Mouse (Mus musculus) bone marrow, adult 2 months (tissue): ENCODE data around the gene Krtap29-1. TPM values are rescaled to one million over a fixed set of nuclear protein-coding genes. Genes with fewer than 3 reads are reported as not detected.

ENCODE experiments used
- H3K27ac ChIP-seq: fragments of 200-500 bp; 2 replicates; pipeline ENCODE4 v1.5.1; 2012; ENCODE audit warnings: low read depth, mild to moderate bottlenecking, control low read depth, inconsistent platforms, low read length; ENCODE audit not compliant: control insufficient read depth, poor library complexity, insufficient read depth
- H3K4me1 ChIP-seq: fragments of 200-500 bp; 2 replicates; pipeline ENCODE4 v1.6.1; 2011; ENCODE audit warnings: low read length; ENCODE audit not compliant: control insufficient read depth, insufficient read depth
- H3K4me3 ChIP-seq: fragments of 200-500 bp; replicated peaks from 2 replicates; pipeline ENCODE3; 2011; ENCODE audit warnings: mild to moderate bottlenecking, low read depth, low read length, control low read depth; ENCODE audit not compliant: control insufficient read depth
- CTCF ChIP-seq: fragments of 200-500 bp; IDR thresholded peaks from 2 replicates; pipeline ENCODE4 v1.5.1; 2011; ENCODE audit warnings: low read length, control low read depth; ENCODE audit not compliant: control insufficient read depth, insufficient read depth
- POLR2A ChIP-seq: fragments of 200-500 bp; IDR thresholded peaks from 2 replicates; pipeline ENCODE4 v1.6.1; 2011; ENCODE audit warnings: low read depth, mild to moderate bottlenecking, control low read depth, low read length, borderline replicate concordance; ENCODE audit not compliant: control insufficient read depth
- WGBS: fragments of 180-500 bp; shearing (Covaris S2); methylation state at CpG from one replicate; pipeline ENCODE4 v1.1.7; 2018; 5-methylcytosine and 5-hydroxymethylcytosine counted together
- polyA plus RNA-seq: library from polyadenylated mRNA; stranded (reverse); fragments of >200 nt; gene quantifications from 2 replicates; pipeline ENCODE4 v1.2.4, GENCODE M21; 2011; ENCODE audit warnings: low replicate concordance; ENCODE audit not compliant: missing spikeins, insufficient read depth, insufficient read length

The Krtap29-1 gene
- polyA plus RNA-seq, 1 experiment = not detected

GRCm38 (mm10) chr11:100004846-100005245 is 26.0 kb upstream of the Krtap29-1 start:
- no peak overlapping the region for H3K27ac ChIP-seq
- peak; percentile 34; the same call in 1 of the 2 replicates for TF ChIP-seq CTCF
- TF ChIP-seq POLR2A = no peak
- WGBS = 23% methylated on average over 6 of the region's 6 CpGs
- no peak overlapping the region for H3K4me3 ChIP-seq
- H3K4me1 ChIP-seq = no peaks in the 10 kb centered on the region

- 84% methylated on average over 7 of the region's 7 CpGs for WGBS
- Histone ChIP-seq H3K27ac (no peak overlapping the region), H3K4me1 (no peaks in the 10 kb centered on the region), H3K4me3 (no peak overlapping the region)
- no peak for TF ChIP-seq POLR2A
- TF ChIP-seq CTCF = no peak
Measured at GRCm38 (mm10) chr11:99999091-99999490, 20.2 kb upstream of the Krtap29-1 start.

GRCm38 (mm10) chr11:99994384-99994661 is 15.5 kb upstream of the Krtap29-1 start:
- TF ChIP-seq CTCF = no peak
- no peak for TF ChIP-seq POLR2A
- H3K4me3 ChIP-seq = no peak overlapping the region
- no peak overlapping the region for H3K27ac ChIP-seq
- WGBS = 55% methylated on average over 4 of the region's 4 CpGs
- H3K4me1 ChIP-seq = no peaks in the 10 kb centered on the region; the same call in 1 of the 2 replicates

GRCm38 (mm10) chr11:99993620-99994383 is 14.9 kb upstream of the Krtap29-1 start, which contains the start of gene Krtap17-1:
Gene Krtap17-1 (minus strand): TSS chr11:99993994.
- no peak within 1 kb of the TSS for H3K27ac ChIP-seq
- TF ChIP-seq CTCF (no peak), POLR2A (no peak)
- WGBS = 36% methylated on average over 26 of the region's 26 CpGs
- no peaks in the 10 kb centered on the region; the same call in 1 of the 2 replicates for H3K4me1 ChIP-seq
- H3K4me3 ChIP-seq = no peak within 1 kb of the TSS

DNA sequence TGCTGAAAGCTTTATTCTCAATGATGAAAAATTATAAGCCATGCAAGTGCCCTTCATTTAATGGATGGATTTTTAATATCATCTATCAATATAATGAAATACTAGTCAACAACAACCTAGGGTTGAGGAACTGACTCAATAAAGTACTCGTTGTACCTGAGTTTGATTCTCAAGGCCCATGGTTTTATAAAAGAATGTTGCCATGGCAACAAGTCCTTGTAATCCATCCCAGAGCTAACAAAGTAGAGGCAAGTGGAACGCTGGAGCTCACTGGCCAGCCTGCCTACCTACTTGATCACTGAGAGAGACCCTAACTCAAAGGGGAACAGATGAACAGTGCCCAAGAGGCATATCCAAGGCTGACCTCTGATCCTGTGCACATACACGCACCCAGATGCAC is 11.7 kb upstream of the Krtap29-1 start:
- 77% methylated on average over 3 of the region's 3 CpGs for WGBS

DNA sequence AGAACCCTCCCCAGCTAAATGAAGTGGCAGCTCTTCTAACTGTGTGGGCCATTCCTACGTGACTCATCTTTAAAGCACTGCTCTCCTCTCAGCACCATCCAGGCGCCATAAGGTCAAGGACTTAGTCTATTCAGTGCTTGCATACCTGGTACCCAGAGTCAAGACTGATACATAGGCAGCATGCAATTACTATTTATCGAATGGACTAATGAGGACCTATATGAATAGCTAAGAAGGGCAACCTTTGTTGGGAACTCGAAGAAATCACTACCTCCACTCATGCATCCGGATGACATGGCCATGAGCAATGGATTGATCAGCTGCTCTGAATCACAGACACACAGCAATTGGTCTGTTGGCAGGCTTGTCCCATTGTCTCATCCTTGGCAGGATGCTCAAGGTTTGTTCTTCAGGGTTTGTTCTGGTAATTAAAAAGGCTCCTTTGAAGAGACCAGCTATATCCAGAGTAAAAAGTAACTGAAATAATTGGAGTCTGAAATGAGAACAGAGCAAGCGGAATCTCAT is 11.1 kb upstream of the Krtap29-1 start:
- no peak overlapping the region for H3K27ac ChIP-seq
- H3K4me3 ChIP-seq = no peak overlapping the region
- WGBS = 72% methylated on average over 6 of the region's 6 CpGs
- TF ChIP-seq CTCF (no peak), POLR2A (no peak)
- no peaks in the 10 kb centered on the region; the same call in 1 of the 2 replicates for H3K4me1 ChIP-seq

More for the DNA sequence above, 11.7 kb upstream of the Krtap29-1 start:
- no peak overlapping the region for H3K27ac ChIP-seq
- no peak overlapping the region for H3K4me3 ChIP-seq
- no peaks in the 10 kb centered on the region; the same call in 1 of the 2 replicates for H3K4me1 ChIP-seq
- TF ChIP-seq CTCF = no peak
- no peak for TF ChIP-seq POLR2A

DNA sequence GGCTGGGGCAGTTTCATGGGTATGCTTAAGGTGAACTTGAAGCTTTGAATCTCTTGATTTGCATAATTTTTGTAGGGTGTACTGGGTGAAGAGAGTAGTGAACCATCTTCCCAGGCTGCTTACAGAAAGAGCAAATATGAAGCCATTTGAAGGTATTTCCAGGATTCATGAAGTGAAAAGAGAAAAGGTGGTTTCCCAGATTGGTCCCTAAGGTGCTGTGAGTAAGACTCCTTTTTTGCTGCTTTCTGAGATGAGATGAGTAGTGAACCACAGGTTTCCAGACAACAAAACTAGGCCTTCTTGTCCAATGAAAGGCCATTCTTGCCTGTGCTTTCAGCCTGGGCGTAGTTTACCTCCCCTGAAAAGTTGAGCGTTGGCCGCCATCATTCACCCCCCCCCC is 9.7 kb upstream of the Krtap29-1 start:
- Histone ChIP-seq H3K4me3 (no peak overlapping the region), H3K4me1 (no peaks in the 10 kb centered on the region; the same call in 1 of the 2 replicates), H3K27ac (no peak overlapping the region)
- WGBS = 80% methylated on average over 3 of the region's 3 CpGs
- no peak for TF ChIP-seq POLR2A
- TF ChIP-seq CTCF = no peak

GRCm38 (mm10) chr11:99986180-99986647 is 7.4 kb upstream of the Krtap29-1 start, which contains the start of gene Krtap16-1:
Gene Krtap16-1 (minus strand): TSS chr11:99986597.
- 80% methylated on average over 8 of the region's 8 CpGs for WGBS
- TF ChIP-seq CTCF (no peak), POLR2A (no peak)
- H3K27ac ChIP-seq = no peak within 1 kb of the TSS
- no peak within 1 kb of the TSS for H3K4me3 ChIP-seq
- no peaks in the 10 kb centered on the region; the same call in 1 of the 2 replicates for H3K4me1 ChIP-seq
